Mouse (Mus musculus) heart, embryonic 16.5 days (tissue): ENCODE results near the gene Eif5. TPM values are rescaled to one million over a fixed set of nuclear protein-coding genes. Genes with fewer than 3 reads are reported as not detected.

Experiments used
- ATAC-seq: fragments of 200-750 bp; cut with Nextera tagmentation; replicated peaks from 2 replicates; pipeline ENCODE4 v1.8.0; 2017; ENCODE audit warnings: moderate number of reproducible peaks; ENCODE audit not compliant: insufficient read depth, low FRiP score; ENCODE audit errors: extremely low read depth
- H3K27ac ChIP-seq: fragments of 300-500 bp; sonication (generic); 2 replicates; pipeline ENCODE4 v1.5.1; 2014; ENCODE audit warnings: mild to moderate bottlenecking, low read length, control low read depth, moderate library complexity
- H3K27me3 ChIP-seq: fragments of 300-500 bp; sonication (generic); 2 replicates; pipeline ENCODE4 v1.6.1; 2014; ENCODE audit warnings: low read length, mixed read lengths; ENCODE audit not compliant: control insufficient read depth, insufficient read depth
- H3K36me3 ChIP-seq: fragments of 300-500 bp; sonication (generic); 2 replicates; pipeline ENCODE4 v1.6.1; 2014; ENCODE audit not compliant: control insufficient read depth, insufficient read depth
- H3K4me1 ChIP-seq: fragments of 300-500 bp; sonication (generic); 2 replicates; pipeline ENCODE4 v1.6.1; 2014; ENCODE audit warnings: low read length, mixed read lengths; ENCODE audit not compliant: control insufficient read depth, insufficient read depth
- H3K4me2 ChIP-seq: fragments of 300-500 bp; sonication (generic); 2 replicates; pipeline ENCODE4 v1.6.1; 2014; ENCODE audit warnings: low read depth, mild to moderate bottlenecking, control low read depth, low read length
- H3K4me3 ChIP-seq: fragments of 300-500 bp; sonication (generic); 2 replicates; pipeline ENCODE4 v1.5.1; 2014; ENCODE audit warnings: mild to moderate bottlenecking, control low read depth, low read length
- H3K9ac ChIP-seq: fragments of 300-500 bp; sonication (generic); 2 replicates; pipeline ENCODE4 v1.6.1; 2014; ENCODE audit warnings: low read length, control low read depth
- H3K9me3 ChIP-seq: fragments of 300-500 bp; sonication (generic); replicated peaks from 2 replicates; pipeline ENCODE4 v1.6.1; 2016; ENCODE audit warnings: low read length; ENCODE audit not compliant: control insufficient read depth
- WGBS: fragments of 180-500 bp; shearing (Covaris S2); extraction: QIAGEN DNeasy Blood & Tissue Kit; methylation state at CpG from one replicate; pipeline ENCODE4 v1.1.7; 2014; 5-methylcytosine and 5-hydroxymethylcytosine counted together
- polyA plus RNA-seq: library from polyadenylated mRNA; unstranded; fragments of >200 nt; fragmentation: Nextera tagmentation; extraction: Ambion mirVana; gene quantifications from 2 replicates; pipeline ENCODE4 v1.2.1, GENCODE M21; 2015

Eif5 gene
- polyA plus RNA-seq, 1 experiment from 2014 or later: 390 TPM

GRCm38 (mm10) chr12:111565363-111565762, 27.5 kb downstream of the Eif5 start:
- Histone ChIP-seq H3K9ac (no peak overlapping the region), H3K4me3 (no peak overlapping the region), H3K4me1 (peaks cover 17% of the 10 kb centered on the region), H3K36me3 (no peaks in the 10 kb centered on the region), H3K9me3 (no peaks in the 10 kb centered on the region), H3K4me2 (no peak overlapping the region), H3K27me3 (no peaks in the 10 kb centered on the region), H3K27ac (no peak overlapping the region)
- no peak for ATAC-seq
- WGBS: 75% methylated on average over 5 of the region's 5 CpGs

GRCm38 (mm10) chr12:111568836-111569235, 31.0 kb downstream of the Eif5 start:
- H3K9ac ChIP-seq: 0 out of 2 replicates have a peak overlapping the region, but pooled peaks have one; percentile 36

GRCm38 (mm10) chr12:111572406-111572805, 34.6 kb downstream of the Eif5 start:
- no peaks in the 10 kb centered on the region for H3K27me3 ChIP-seq
- 61% methylated on average over 7 of the region's 7 CpGs for WGBS
- no peak overlapping the region for H3K4me3 ChIP-seq
- H3K27ac ChIP-seq: no peak overlapping the region
- H3K9me3 ChIP-seq: no peaks in the 10 kb centered on the region
- H3K4me1 ChIP-seq: peaks cover 21% of the 10 kb centered on the region
- no peak for ATAC-seq
- H3K36me3 ChIP-seq: no peaks in the 10 kb centered on the region
- H3K4me2 ChIP-seq: no peak overlapping the region
- H3K9ac ChIP-seq: no peak overlapping the region

More at GRCm38 (mm10) chr12:111568836-111569235, 31.0 kb downstream of the Eif5 start:
- ATAC-seq: no peak; the same call in 1 of the 2 replicates
- Histone ChIP-seq H3K4me3 (no peak overlapping the region), H3K9me3 (no peaks in the 10 kb centered on the region), H3K27me3 (no peaks in the 10 kb centered on the region), H3K27ac (no peak overlapping the region), H3K36me3 (no peaks in the 10 kb centered on the region), H3K4me2 (no peak overlapping the region), H3K4me1 (peaks cover 8% of the 10 kb centered on the region)
- whole genome bisulfite sequencing: 37% methylated on average over 11 of the region's 11 CpGs

- Histone ChIP-seq H3K36me3 (no peaks in the 10 kb centered on the region), H3K4me1 (peaks cover 21% of the 10 kb centered on the region), H3K9me3 (no peaks in the 10 kb centered on the region), H3K9ac (no peak overlapping the region; the same call in 1 of the 2 replicates), H3K27ac (no peak overlapping the region), H3K27me3 (no peaks in the 10 kb centered on the region), H3K4me2 (peak overlapping the region; percentile 95), H3K4me3 (peak overlapping the region; percentile 96; the same call in 1 of the 2 replicates)
- ATAC-seq: no peak
- WGBS: 50% methylated on average over 6 of the region's 6 CpGs
Measured at GRCm38 (mm10) chr12:111573315-111573714, 35.5 kb downstream of the Eif5 start.

GRCm38 (mm10) chr12:111574074-111574886, 36.5 kb downstream of the Eif5 start, which contains the start of gene Mark3:
TSS of gene Mark3 (plus strand) at chr12:111574523.
- Histone ChIP-seq H3K9me3 (no peaks in the 10 kb centered on the region), H3K36me3 (no peaks in the 10 kb centered on the region), H3K9ac (peak within 1 kb of the TSS; percentile 91), H3K27ac (peak within 1 kb of the TSS; percentile 95), H3K4me1 (peaks cover 19% of the 10 kb centered on the region), H3K27me3 (no peaks in the 10 kb centered on the region), H3K4me3 (peak within 1 kb of the TSS; percentile 96), H3K4me2 (peak within 1 kb of the TSS; percentile 95)
- under 1% methylated on average over 69 of the region's 75 CpGs for WGBS
- peak; percentile 98 for ATAC-seq

GRCm38 (mm10) chr12:111574887-111575838, 37.3 kb downstream of the Eif5 start:
- WGBS: under 1% methylated on average over 58 of the region's 58 CpGs
- peak; percentile 42 for ATAC-seq

GRCm38 (mm10) chr12:111583058-111583457, 45.2 kb downstream of the Eif5 start:
- no peak overlapping the region for H3K27ac ChIP-seq
- H3K9me3 ChIP-seq: no peaks in the 10 kb centered on the region
- H3K4me3 ChIP-seq: no peak overlapping the region
- H3K36me3 ChIP-seq: no peaks in the 10 kb centered on the region
- H3K27me3 ChIP-seq: no peaks in the 10 kb centered on the region
- no peak overlapping the region for H3K4me2 ChIP-seq
- peaks cover 12% of the 10 kb centered on the region for H3K4me1 ChIP-seq
- 91% methylated on average over 1 of the region's 1 CpGs for WGBS
- ATAC-seq: no peak
- H3K9ac ChIP-seq: no peak overlapping the region

More at GRCm38 (mm10) chr12:111574887-111575838, 37.3 kb downstream of the Eif5 start:
- H3K4me1 ChIP-seq: peaks cover 19% of the 10 kb centered on the region
- peak overlapping the region; percentile 96 for H3K4me3 ChIP-seq
- no peaks in the 10 kb centered on the region for H3K27me3 ChIP-seq
- peak overlapping the region; percentile 91 for H3K9ac ChIP-seq
- H3K4me2 ChIP-seq: peak overlapping the region; percentile 93
- peak overlapping the region; percentile 95 for H3K27ac ChIP-seq
- H3K36me3 ChIP-seq: no peaks in the 10 kb centered on the region
- H3K9me3 ChIP-seq: no peaks in the 10 kb centered on the region

- ATAC-seq: no peak
- peaks cover 12% of the 10 kb centered on the region for H3K4me1 ChIP-seq
- H3K9ac ChIP-seq: no peak overlapping the region
- H3K4me3 ChIP-seq: no peak overlapping the region
- H3K9me3 ChIP-seq: no peaks in the 10 kb centered on the region
- no peaks in the 10 kb centered on the region for H3K36me3 ChIP-seq
- no peak overlapping the region for H3K27ac ChIP-seq
- no peak overlapping the region for H3K4me2 ChIP-seq
- H3K27me3 ChIP-seq: no peaks in the 10 kb centered on the region
- WGBS: 67% methylated on average over 1 of the region's 1 CpGs
Measured at GRCm38 (mm10) chr12:111584401-111584800, 46.6 kb downstream of the Eif5 start.
